Mouse (Mus musculus) A20 (cell line): ENCODE results near the gene E130114P18Rik.

Experiments
- DNase-seq: peaks from one replicate; pipeline ENCODE4 v3.0.0-alpha.2; 2011; ENCODE audit warnings: low read depth, low spot score

E130114P18Rik gene

GRCm38 (mm10) chr4:97777706-97778176 is at the start of gene E130114P18Rik:
Gene E130114P18Rik, minus strand, starts transcription at chr4:97778078.
- no peak for DNase-seq

- no peak for DNase-seq
Observed at GRCm38 (mm10) chr4:97827115-97827514, 49.2 kb upstream of the E130114P18Rik start.

GRCm38 (mm10) chr4:97825841-97826240 is 48.0 kb upstream of the E130114P18Rik start:
- no peak for DNase-seq

GRCm38 (mm10) chr4:97825432-97825831 is 47.6 kb upstream of the E130114P18Rik start:
- no peak for DNase-seq

GRCm38 (mm10) chr4:97824451-97824850 is 46.6 kb upstream of the E130114P18Rik start:
- no peak for DNase-seq

DNA sequence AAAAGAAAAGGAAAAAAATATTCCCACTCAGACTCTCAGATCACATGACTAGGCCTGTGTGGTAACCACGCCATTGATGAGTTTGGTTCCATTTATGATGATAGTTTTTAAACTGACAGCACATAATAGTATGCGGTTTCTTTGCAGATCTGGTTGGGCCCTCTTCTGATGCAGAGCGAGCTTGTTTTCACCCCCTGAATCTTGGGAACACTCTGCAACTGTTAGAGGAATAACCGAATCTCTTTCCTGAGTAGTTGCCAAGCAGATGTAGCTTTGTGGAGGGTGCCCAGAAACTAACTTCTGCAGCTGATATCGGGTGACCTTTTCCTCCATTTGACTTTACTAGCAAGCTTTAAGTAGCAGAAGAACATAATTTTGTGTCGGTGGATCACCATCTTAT is 45.6 kb upstream of the E130114P18Rik start:
- DNase-seq = no peak

- DNase-seq = no peak
Observed at GRCm38 (mm10) chr4:97821556-97822251, 43.8 kb upstream of the E130114P18Rik start.

DNA sequence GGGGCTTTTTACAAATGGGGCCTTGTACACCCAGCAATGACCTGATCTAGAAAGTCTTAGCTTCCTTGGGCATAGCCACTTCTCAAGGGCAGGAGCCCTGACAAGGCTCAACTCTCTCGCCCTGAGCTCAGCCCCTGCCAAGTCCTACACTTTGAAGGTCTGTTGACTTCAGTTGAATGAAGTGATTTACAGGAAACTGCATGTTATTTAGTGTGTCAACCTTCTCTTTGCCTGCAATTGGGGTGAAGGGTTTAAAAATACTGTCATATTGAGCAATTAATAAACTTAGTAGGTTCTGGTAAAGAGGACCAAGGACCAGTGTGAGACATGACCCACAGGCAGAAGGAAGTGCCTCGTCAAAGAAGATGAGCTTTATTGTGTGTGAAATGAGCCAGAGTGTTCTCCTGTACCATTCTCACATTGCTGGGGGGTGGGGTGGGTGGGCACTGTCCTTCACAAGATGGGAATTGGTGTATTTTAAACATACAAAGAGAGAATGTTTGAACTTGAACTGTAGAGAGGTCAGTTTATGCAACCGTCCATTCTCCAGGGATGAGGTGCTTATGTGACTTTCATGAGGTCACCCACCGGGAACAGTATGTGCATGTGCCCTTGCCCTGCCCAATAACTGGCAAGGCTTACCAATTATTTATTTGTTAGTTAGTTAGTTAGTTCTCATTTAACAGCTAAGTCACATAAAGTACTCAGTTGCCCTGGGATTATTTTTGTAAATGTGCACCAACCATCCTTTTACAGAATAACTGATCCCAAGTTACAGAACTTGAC is 42.8 kb upstream of the E130114P18Rik start:
- no peak for DNase-seq

- DNase-seq = no peak
Observed at GRCm38 (mm10) chr4:97819101-97819500, 41.2 kb upstream of the E130114P18Rik start.

- DNase-seq = no peak
Observed at GRCm38 (mm10) chr4:97818498-97818897, 40.6 kb upstream of the E130114P18Rik start.

- DNase-seq = no peak
Observed at GRCm38 (mm10) chr4:97817741-97818140, 39.9 kb upstream of the E130114P18Rik start.

DNA sequence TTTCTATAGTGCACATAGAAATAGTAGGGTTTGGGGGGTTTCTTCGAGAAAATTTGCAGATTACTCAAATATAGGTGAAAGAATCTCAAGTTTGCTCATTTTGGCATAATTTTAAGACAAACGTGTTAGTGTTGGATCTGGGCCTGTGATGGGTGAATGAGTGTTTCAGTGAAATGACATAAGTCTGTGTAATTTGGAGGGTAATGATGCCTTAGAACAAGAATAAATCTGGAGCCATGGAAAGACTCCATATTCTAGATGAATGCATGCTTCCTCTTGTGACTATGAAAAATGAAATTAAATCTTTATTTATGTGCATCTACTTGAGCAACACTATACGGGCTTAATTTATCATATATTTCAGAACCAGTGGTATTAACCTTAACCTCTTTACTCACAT is 38.9 kb upstream of the E130114P18Rik start:
- DNase-seq = no peak

- no peak for DNase-seq
Observed at GRCm38 (mm10) chr4:97816001-97816400, 38.1 kb upstream of the E130114P18Rik start.

GRCm38 (mm10) chr4:97814515-97814914 is 36.6 kb upstream of the E130114P18Rik start:
- no peak for DNase-seq

DNA sequence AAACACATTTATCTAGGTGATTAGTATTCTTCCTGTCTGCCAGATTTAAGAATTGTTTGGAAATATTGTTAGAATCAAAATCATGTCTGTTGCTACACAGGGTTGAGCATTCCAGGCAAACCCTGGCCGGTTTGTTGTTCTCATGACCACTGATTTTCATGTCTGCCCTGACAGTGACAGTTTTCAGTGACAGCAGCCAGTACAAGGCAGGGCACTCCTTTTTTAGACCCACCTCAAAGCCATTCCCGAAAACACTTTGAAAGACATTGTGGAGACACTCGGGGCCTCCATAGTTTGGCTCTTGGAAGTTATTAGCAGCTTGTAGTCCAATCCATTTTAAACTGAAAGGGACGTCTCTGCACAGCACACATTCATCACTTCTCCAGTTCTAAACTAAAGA is 36.1 kb upstream of the E130114P18Rik start:
- no peak for DNase-seq

- no peak for DNase-seq
Observed at GRCm38 (mm10) chr4:97813035-97813434, 35.2 kb upstream of the E130114P18Rik start.

- DNase-seq = no peak
Observed at GRCm38 (mm10) chr4:97810348-97810939, 32.6 kb upstream of the E130114P18Rik start.

GRCm38 (mm10) chr4:97809582-97810295 is 31.9 kb upstream of the E130114P18Rik start:
- no peak for DNase-seq

DNA sequence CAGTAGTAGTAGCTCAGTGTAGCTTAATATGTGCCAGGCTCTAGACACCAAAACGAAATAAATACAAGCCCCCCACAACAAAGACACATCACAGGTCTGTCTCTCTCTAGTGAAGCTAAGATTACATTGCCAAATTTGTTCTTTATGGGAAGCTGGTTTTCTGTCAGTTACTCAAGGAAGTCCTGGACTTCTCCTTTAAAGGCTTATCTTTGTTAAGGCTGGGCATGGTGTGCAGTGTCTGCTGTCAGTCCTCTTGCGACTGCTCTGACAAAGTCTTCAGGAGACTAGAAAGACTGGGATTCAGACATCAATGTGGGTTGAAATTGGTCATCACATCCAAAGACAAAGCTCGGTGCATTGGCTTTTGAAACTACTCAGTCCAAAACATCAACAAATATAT is 31.0 kb upstream of the E130114P18Rik start:
- no peak for DNase-seq

DNA sequence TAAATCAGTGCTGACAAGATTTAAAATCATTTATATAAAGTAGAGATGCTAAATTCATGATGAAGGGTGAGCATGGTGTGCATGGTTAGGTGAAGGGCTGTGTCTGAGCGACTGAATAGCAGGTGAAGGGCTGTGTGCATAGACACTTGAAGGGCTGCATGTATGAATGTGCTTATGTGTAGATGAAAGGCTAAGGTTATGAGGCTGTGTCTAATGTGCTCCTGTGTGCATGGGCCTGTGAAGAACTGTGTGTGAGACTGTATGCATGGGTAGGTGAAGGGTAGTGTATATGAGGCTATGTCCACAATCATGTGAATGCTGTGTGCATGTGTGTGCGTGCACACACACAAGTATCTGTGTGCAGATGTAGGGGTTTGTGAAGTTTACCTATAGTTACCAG is 29.0 kb upstream of the E130114P18Rik start:
- DNase-seq = no peak

DNA sequence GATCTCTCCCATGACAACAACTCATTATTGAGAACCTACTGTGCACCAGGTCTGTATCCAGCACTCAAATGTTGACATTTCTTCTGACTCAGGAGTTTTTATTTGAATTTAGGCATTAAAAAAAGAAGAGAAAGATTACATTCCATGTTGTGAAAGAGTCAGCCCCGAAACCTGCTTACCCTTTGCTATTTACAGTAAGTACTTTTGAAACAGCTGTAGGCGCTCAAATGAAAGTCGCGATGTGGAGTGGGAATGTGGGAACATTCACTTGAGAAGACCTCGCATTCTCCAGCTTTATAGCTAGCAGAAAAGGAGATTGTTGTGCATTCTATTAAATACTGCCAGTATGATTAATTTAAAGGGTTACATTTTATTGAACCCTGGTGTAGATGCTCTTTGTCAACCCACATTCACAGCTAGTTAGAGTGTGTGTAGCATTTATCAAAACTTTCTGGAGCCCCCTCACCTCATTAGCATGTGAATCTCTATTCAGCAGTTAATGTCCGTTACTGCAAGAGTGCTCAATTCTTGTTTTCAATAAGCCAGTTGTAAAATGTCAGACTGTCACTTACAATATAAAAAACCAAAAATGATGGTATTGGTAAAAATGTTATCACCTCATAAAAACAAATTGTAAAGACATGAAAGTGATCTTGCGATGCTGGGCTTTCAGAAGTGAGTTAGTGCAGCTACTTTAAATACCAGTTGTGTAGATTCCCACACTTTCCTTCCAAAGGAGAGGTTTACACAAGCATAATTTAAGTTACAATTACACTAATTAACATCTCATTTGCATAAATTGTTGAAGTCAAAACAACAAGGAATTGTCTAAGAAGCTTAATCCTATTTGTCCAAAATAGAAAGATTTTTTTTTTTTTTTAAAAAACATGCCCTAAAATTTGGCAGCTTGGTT is 28.3 kb upstream of the E130114P18Rik start:
- no peak for DNase-seq
